Mouse (Mus musculus): ENCODE results near the gene Zfp287.
A peak's percentile ranks its signal among the peaks of the same experiment; 100 is the strongest.

Zfp287 gene

GRCm38 (mm10) chr11:62701218-62701617 lies 30.5 kb downstream of the Zfp287 start:
- ATAC-seq (ENCODE audit: low TSS enrichment), result no peak

GRCm38 (mm10) chr11:62699749-62700148 lies 32.0 kb downstream of the Zfp287 start:
- no peak for ATAC-seq (ENCODE audit: low TSS enrichment)

- ATAC-seq (ENCODE audit: low TSS enrichment), result no peak
Observed at GRCm38 (mm10) chr11:62695126-62695525, 36.6 kb downstream of the Zfp287 start.

GRCm38 (mm10) chr11:62693299-62694184 lies 38.2 kb downstream of the Zfp287 start:
- peak; percentile 99 for ATAC-seq (ENCODE audit: low TSS enrichment)

GRCm38 (mm10) chr11:62691592-62691991 lies 40.1 kb downstream of the Zfp287 start:
- ATAC-seq (ENCODE audit: low TSS enrichment), result no peak

GRCm38 (mm10) chr11:62679954-62680353 lies 51.8 kb downstream of the Zfp287 start:
- no peak for ATAC-seq (ENCODE audit: low TSS enrichment)

GRCm38 (mm10) chr11:62678778-62679354 lies 52.8 kb downstream of the Zfp287 start:
- ATAC-seq (ENCODE audit: low TSS enrichment), result no peak

GRCm38 (mm10) chr11:62676290-62676596 lies 55.5 kb downstream of the Zfp287 start:
- ATAC-seq (ENCODE audit: low TSS enrichment), result no peak

GRCm38 (mm10) chr11:62675480-62676289 lies 56.0 kb downstream of the Zfp287 start:
- ATAC-seq (ENCODE audit: low TSS enrichment), result peak; percentile 95

- ATAC-seq (ENCODE audit: low TSS enrichment), result no peak
Observed at GRCm38 (mm10) chr11:62670006-62670405, 61.7 kb downstream of the Zfp287 start.

GRCm38 (mm10) chr11:62669471-62669870 lies 62.2 kb downstream of the Zfp287 start:
- peak; percentile 95 for ATAC-seq (ENCODE audit: low TSS enrichment)

- no peak for ATAC-seq (ENCODE audit: low TSS enrichment)
Observed at GRCm38 (mm10) chr11:62668986-62669385, 62.7 kb downstream of the Zfp287 start.

- no peak for ATAC-seq (ENCODE audit: low TSS enrichment)
Observed at GRCm38 (mm10) chr11:62664250-62664649, 67.5 kb downstream of the Zfp287 start.

- no peak for ATAC-seq (ENCODE audit: low TSS enrichment)
Observed at GRCm38 (mm10) chr11:62660885-62661284, 70.8 kb downstream of the Zfp287 start.

GRCm38 (mm10) chr11:62652080-62652479 lies 79.6 kb downstream of the Zfp287 start:
- ATAC-seq (ENCODE audit: low TSS enrichment), result no peak

GRCm38 (mm10) chr11:62651563-62651962 lies 80.1 kb downstream of the Zfp287 start:
- 0 out of 2 replicates have a peak, but pooled peaks have one; percentile 16 for ATAC-seq (ENCODE audit: low TSS enrichment)

Data from frontal cortex, adult (tissue).